Mouse (Mus musculus): ENCODE measurements around the gene Aig1.

Gene Aig1

GRCm38 (mm10) chr10:13776014-13776413, 92.8 kb downstream of the Aig1 start:
- peak; percentile 51 for DNase-seq (ENCODE audit: low read depth, low spot score)

- peak; percentile 64 for DNase-seq (ENCODE audit: low read depth, low spot score)
Measured at GRCm38 (mm10) chr10:13775411-13775810, 93.4 kb downstream of the Aig1 start.

GRCm38 (mm10) chr10:13774910-13775309, 93.9 kb downstream of the Aig1 start:
- peak; percentile 40 for DNase-seq (ENCODE audit: low read depth, low spot score)

- no peak for DNase-seq (ENCODE audit: low read depth, low spot score)
Measured at GRCm38 (mm10) chr10:13770720-13771119, 98.1 kb downstream of the Aig1 start.

GRCm38 (mm10) chr10:13769789-13770188, 99.0 kb downstream of the Aig1 start:
- no peak for DNase-seq (ENCODE audit: low read depth, low spot score)

- no peak for DNase-seq (ENCODE audit: low read depth, low spot score)
Measured at GRCm38 (mm10) chr10:13768866-13769265, 99.9 kb downstream of the Aig1 start.

- no peak for DNase-seq (ENCODE audit: low read depth, low spot score)
Measured at GRCm38 (mm10) chr10:13767076-13767475, 101.7 kb downstream of the Aig1 start.

GRCm38 (mm10) chr10:13763151-13763550, 105.6 kb downstream of the Aig1 start:
- no peak for DNase-seq (ENCODE audit: low read depth, low spot score)

GRCm38 (mm10) chr10:13754712-13755111, 114.1 kb downstream of the Aig1 start:
- DNase-seq (ENCODE audit: low read depth, low spot score), result no peak

- DNase-seq (ENCODE audit: low read depth, low spot score), result no peak
Measured at GRCm38 (mm10) chr10:13753777-13754176, 115.0 kb downstream of the Aig1 start.

- peak; percentile 91 for DNase-seq (ENCODE audit: low read depth, low spot score)
Measured at GRCm38 (mm10) chr10:13739494-13740140, 129.2 kb downstream of the Aig1 start.

GRCm38 (mm10) chr10:13730039-13730748, 138.6 kb downstream of the Aig1 start:
- no peak for DNase-seq (ENCODE audit: low read depth, low spot score)

- DNase-seq (ENCODE audit: low read depth, low spot score), result no peak
Measured at GRCm38 (mm10) chr10:13727676-13728075, 141.1 kb downstream of the Aig1 start.

GRCm38 (mm10) chr10:13726206-13726605, 142.6 kb downstream of the Aig1 start:
- no peak for DNase-seq (ENCODE audit: low read depth, low spot score)

GRCm38 (mm10) chr10:13725276-13725675, 143.5 kb downstream of the Aig1 start:
- no peak for DNase-seq (ENCODE audit: low read depth, low spot score)

GRCm38 (mm10) chr10:13716132-13716531, 152.6 kb downstream of the Aig1 start:
- peak; percentile 29 for DNase-seq (ENCODE audit: low read depth, low spot score)

- no peak for DNase-seq (ENCODE audit: low read depth, low spot score)
Measured at GRCm38 (mm10) chr10:13715584-13715983, 153.2 kb downstream of the Aig1 start.

- no peak for DNase-seq (ENCODE audit: low read depth, low spot score)
Measured at GRCm38 (mm10) chr10:13714920-13715293, 153.9 kb downstream of the Aig1 start.

- DNase-seq (ENCODE audit: low read depth, low spot score), result peak; percentile 11
Measured at GRCm38 (mm10) chr10:13714199-13714919, 154.4 kb downstream of the Aig1 start.

GRCm38 (mm10) chr10:13713711-13714110, 155.1 kb downstream of the Aig1 start:
- no peak for DNase-seq (ENCODE audit: low read depth, low spot score)

- DNase-seq (ENCODE audit: low read depth, low spot score), result no peak
Measured at GRCm38 (mm10) chr10:13713116-13713515, 155.7 kb downstream of the Aig1 start.

GRCm38 (mm10) chr10:13711281-13711829, 157.4 kb downstream of the Aig1 start:
- DNase-seq (ENCODE audit: low read depth, low spot score), result no peak
